ENCODE assay signal across 9 mouse cellular contexts in the genomic region with DNA sequence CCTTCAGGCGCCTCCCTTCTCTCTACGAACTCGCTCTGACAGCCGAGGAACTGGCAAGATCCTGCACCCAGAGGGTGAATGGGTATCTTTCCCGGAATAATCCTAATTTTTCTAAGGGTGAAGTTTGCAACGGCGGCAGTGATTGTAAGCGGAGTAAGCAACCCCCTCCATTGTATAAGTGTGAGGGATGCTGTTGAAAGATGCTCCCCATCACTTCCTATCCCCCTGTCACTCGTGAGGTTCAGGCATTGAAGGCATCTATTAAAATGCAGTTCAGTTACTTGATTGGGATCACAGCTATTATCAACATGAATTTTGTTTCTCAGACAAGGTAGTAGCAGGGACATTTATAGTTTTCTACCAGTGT. TPM values are rescaled to one million over a fixed set of nuclear protein-coding genes. Genes with fewer than 3 reads are reported as not detected.
DNase-seq lines count a peak whose midpoint lies in the region; ATAC-seq and TF ChIP-seq lines count a peak whose summit lies in the region.
"Had no signal": no experiment of that assay in that cellular context is flagged by ENCODE, and none has a peak within 500 bp of the region (broad histone marks: within the 10 kb centered on the region; RNA-seq: fewer than 3 reads in every experiment).

No protein-coding gene starts in this region.

- peak overlapping the region; percentile 76 for H3K4me2 ChIP-seq in liver, embryonic 12.5 days

- no peaks in the 10 kb centered on the region for H3K9me3 ChIP-seq in liver, embryonic 12.5 days (replicated peaks)

- peak overlapping the region; percentile 81 for H3K27ac ChIP-seq in gastrocnemius, adult 2 months
- peak overlapping the region; percentile 72 for H3K27ac ChIP-seq in testis, adult 2 months (ENCODE audit: control insufficient read depth, insufficient read depth, low read depth, low read length)
- no peak overlapping the region for H3K27ac ChIP-seq in liver, embryonic 12.5 days

- peak overlapping the region; percentile 66 for H3K9ac ChIP-seq in liver, embryonic 12.5 days

- H3K4me3 ChIP-seq in gastrocnemius, adult 2 months, result peak overlapping the region; percentile 85
- H3K4me3 ChIP-seq in testis, adult 2 months (ENCODE audit: control insufficient read depth, low read depth, low read length), result peak overlapping the region; percentile 92
- peak overlapping the region; percentile 71 for H3K4me3 ChIP-seq in liver, embryonic 12.5 days

- H3K36me3 ChIP-seq in testis, adult 2 months (ENCODE audit: control insufficient read depth, insufficient read depth, low read length), result no peaks in the 10 kb centered on the region
- no peaks in the 10 kb centered on the region for H3K36me3 ChIP-seq in liver, embryonic 12.5 days

- H3K4me1 ChIP-seq in testis, adult 2 months (ENCODE audit: control insufficient read depth, insufficient read depth, low read length), result no peaks in the 10 kb centered on the region
- no peaks in the 10 kb centered on the region; the same call in 1 of the 2 replicates for H3K4me1 ChIP-seq in liver, embryonic 12.5 days

- WGBS in liver, embryonic 12.5 days (ENCODE audit: insufficient replicate concordance), result 12% methylated on average over 9 of the region's 9 CpGs

- ATAC-seq in liver, embryonic 12.5 days, result no peak
- no peak for ATAC-seq in granulocyte monocyte progenitor cell, adult 5-6 weeks (replicated peaks; ENCODE audit: poor library complexity, severe bottlenecking)

- intact Hi-C loops in gastrocnemius, adult 2 months (cut with DNase I), result no loop called here

- DNase-seq in gastrocnemius, adult 2 months, result no peak
- no peak for DNase-seq in gastrocnemius, postnatal 25 days
- DNase-seq in testis, postnatal 10 days (ENCODE audit: low spot score), result no peak
- no peak for DNase-seq in retina, postnatal 1 day
- no peak for DNase-seq in retina, embryonic 14.5 days (ENCODE audit: low spot score)

- H3K27me3 ChIP-seq in testis, adult 2 months (ENCODE audit: control insufficient read depth, insufficient read depth, low read length), result no peaks in the 10 kb centered on the region
- H3K27me3 ChIP-seq in liver, embryonic 12.5 days (replicated peaks), result no peaks in the 10 kb centered on the region

- no peak for TF ChIP-seq CTCF in gastrocnemius, adult 2 months (IDR thresholded peaks at IDR 0.05)
- TF ChIP-seq CTCF in testis, adult 2 months (IDR thresholded peaks at IDR 0.05; ENCODE audit: control insufficient read depth, insufficient read depth, insufficient replicate concordance, low read depth, low read length), result no peak

- no peak for TF ChIP-seq POLR2A in testis, adult 2 months (IDR thresholded peaks at IDR 0.05; ENCODE audit: control insufficient read depth, low read depth, low read length)

RNA-seq across cellular contexts. Expression of gene Slc25a14, which starts 0.8 kb away (rescaled TPM):
- 1 to 10 TPM; 1.5 to 1.6 TPM for total RNA-seq in gastrocnemius, adult 2 months (2021)
- 1 to 10 TPM in 1 of 2 experiments, under 1 TPM in 1; 0.95 to 2.0 TPM for total RNA-seq in gastrocnemius, postnatal 25 days (2021)
- 2.4 and 5.1 TPM in 2 replicates for polyA plus RNA-seq in testis, adult 2 months (2012; rRNA removed)
- polyA plus RNA-seq in liver, embryonic 12.5 days (2016; fragmentation: Nextera tagmentation; extraction: Ambion mirVana), result 5.5 and 5.6 TPM in 2 replicates
- 5.3 and 8.3 TPM in 2 replicates for total RNA-seq in granulocyte monocyte progenitor cell, adult 5-6 weeks (2014; fragmentation: Nextera tagmentation)
- 8.0 and 8.5 TPM in 2 replicates for total RNA-seq in granulocyte monocyte progenitor cell, adult 5-6 weeks (2017)

RNA-seq across cellular contexts. Expression of gene Zfp280c, which starts 29.7 kb away (rescaled TPM):
- 1 to 10 TPM; 4.9 to 5.0 TPM for total RNA-seq in gastrocnemius, adult 2 months (2021)
- 1 to 10 TPM; 4.2 to 4.7 TPM for total RNA-seq in gastrocnemius, postnatal 25 days (2021)
- 2.3 and 4.1 TPM in 2 replicates for polyA plus RNA-seq in testis, adult 2 months (2012; rRNA removed)
- 5.5 and 7.2 TPM in 2 replicates for polyA plus RNA-seq in liver, embryonic 12.5 days (2016; fragmentation: Nextera tagmentation; extraction: Ambion mirVana)
- total RNA-seq in granulocyte monocyte progenitor cell, adult 5-6 weeks (2014; fragmentation: Nextera tagmentation), result 46.8 and 49.0 TPM in 2 replicates
- 27.5 and 42.4 TPM in 2 replicates for total RNA-seq in granulocyte monocyte progenitor cell, adult 5-6 weeks (2017)

RNA-seq across cellular contexts. Expression of gene Gpr119, which starts 50.2 kb away (rescaled TPM):
- under 1 TPM in 1 of 2 experiments, not detected in 1; 0.08 TPM for total RNA-seq in gastrocnemius, adult 2 months (2021)
- total RNA-seq in gastrocnemius, postnatal 25 days (2021), result not detected
- polyA plus RNA-seq in testis, adult 2 months (2012; rRNA removed), result not detected in 2 replicates
- polyA plus RNA-seq in liver, embryonic 12.5 days (2016; fragmentation: Nextera tagmentation; extraction: Ambion mirVana), result not detected in 2 replicates
- total RNA-seq in granulocyte monocyte progenitor cell, adult 5-6 weeks (2014; fragmentation: Nextera tagmentation), result not detected in 2 replicates
- not detected in 2 replicates for total RNA-seq in granulocyte monocyte progenitor cell, adult 5-6 weeks (2017)
- total RNA-seq: layer of hippocampus, postnatal 14 days had no signal

Comparison
In these comparisons a context has a peak if more than half of its experiments do, and no peak if none do; other contexts are left out.
1. RNA of gene Zfp280c, which starts 29.7 kb away (total RNA-seq): 27.5 to 49.0 TPM in granulocyte monocyte progenitor cell, adult 5-6 weeks; 4.9 to 5.0 TPM in gastrocnemius, adult 2 months and 4.2 to 4.7 TPM in gastrocnemius, postnatal 25 days; every median in the first group is over 4 times any median in the second.
2. Peak in every context shown above with its lines, with median percentiles within 50 percentile points of each other: H3K4me3 ChIP-seq.